Mouse (Mus musculus): ENCODE results near the gene Sez6l2.

The Sez6l2 gene

DNA sequence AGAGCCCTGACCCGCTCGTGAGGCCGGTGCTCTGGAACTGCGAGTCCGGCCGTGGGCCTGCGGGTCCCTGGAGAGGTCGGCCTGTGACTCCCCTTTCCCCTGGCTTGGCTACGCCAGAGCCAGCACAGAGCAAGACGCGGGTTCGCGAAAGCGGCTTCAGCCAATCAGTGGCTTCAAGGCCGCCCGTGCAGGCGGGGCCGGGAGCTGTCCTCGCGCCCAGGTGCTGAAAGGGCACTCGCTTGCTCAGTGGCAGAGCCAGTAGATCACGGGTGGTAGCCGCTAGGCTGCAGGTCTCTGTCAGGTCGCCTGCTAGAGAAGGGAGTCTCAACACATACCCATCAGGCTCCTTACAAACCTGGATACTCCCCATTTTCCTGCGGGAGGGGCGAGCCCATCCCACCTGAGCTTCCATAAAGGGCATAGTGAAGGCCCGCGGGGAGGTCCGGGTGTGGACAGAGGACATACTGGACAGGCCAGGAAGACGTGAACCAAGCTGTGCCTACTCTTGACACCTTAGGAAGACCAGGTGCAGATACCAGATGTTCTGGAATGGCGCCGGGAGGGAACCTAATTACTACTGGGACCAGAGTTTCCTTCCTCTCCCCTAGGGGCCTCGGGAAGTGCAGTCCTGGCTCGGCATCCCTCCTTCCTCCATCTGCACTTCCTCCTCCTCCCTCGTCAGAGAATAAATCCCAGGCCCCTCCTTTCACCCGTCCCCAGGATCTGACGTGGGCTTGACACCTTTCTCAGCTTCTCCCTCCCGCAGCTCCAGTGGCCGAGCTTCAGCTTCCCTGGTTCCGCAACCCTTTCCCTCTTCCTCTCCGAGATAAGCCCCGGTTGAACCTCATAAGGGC, at the start of gene Sez6l2:
Gene Sez6l2, plus strand, starts transcription at position 771 of the 854 bp plus-strand sequence.
- peak; percentile 88 to 95 for DNase-seq (ENCODE audit: inconsistent age in 2 of 2, low spot score in 1 of 2)

DNA sequence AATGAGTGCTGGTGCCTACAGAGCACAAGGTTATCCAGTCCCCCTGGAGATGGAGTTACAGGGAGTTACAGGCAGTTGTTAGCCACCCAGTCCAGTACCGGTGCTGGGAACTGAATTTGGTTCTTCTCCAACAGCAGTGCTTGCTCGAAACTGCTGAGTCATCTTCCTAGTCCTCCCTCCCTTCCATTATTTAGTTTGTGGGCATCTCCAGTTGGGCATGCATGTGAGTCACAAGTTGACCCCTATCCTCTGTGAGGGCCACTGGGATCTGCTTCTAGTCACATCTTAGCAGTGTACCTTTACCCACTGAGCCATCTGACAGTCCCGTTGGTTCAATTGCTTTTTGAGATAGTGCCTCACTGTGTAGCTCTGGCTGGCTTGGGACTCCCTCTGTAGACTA, 44.8 kb upstream of the Sez6l2 start:
- peak in 1 of 2 experiments; percentile 47 for DNase-seq (ENCODE audit: inconsistent age in 2 of 2, low spot score in 1 of 2)

DNA sequence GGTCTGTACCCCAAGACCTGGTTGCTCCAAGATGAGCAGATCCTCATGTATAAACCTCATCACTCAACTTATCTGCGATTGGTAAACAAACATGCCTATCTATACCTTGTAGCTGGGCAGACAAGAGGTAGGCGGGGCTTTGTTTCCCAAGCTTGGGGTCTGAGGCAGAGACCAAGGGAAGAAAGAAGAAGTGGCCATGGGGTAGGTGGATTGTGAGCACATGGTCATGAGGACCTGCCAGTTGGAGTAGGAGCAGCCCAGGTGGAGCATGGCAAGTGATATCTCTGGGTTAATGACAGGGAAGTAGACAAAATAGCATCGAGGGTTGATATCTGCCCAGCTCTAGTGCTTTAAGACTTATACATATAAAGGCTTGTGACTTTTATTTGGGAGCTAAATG, 35.5 kb upstream of the Sez6l2 start:
- DNase-seq (ENCODE audit: inconsistent age in 2 of 2, low spot score in 1 of 2): no peak

- DNase-seq (ENCODE audit: inconsistent age in 2 of 2, low spot score in 1 of 2): peak in 1 of 2 experiments; percentile 50
These were observed 32.0 kb upstream of the Sez6l2 start for GRCm38 (mm10) chr7:126918356-126918755.

DNA sequence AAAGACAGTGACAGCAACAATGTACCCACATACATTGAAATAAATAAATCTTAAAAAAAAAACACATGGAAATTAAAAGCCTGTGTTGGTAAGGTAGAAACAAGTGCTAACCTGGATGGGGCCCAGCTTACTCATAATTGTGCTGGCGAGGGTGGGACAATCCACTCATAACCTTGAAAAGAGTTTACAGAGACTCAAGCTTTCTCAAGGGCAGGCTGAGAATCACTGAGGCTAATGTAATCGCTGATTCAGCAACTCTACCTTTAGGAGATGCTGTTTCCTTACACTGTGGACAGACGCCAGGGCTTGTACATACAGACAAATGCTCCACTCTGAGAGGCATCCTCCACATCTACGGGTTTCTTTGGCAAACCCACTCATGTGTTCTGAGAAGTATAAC, 30.4 kb upstream of the Sez6l2 start:
- peak; percentile 50 to 75 for DNase-seq (ENCODE audit: inconsistent age in 2 of 2, low spot score in 1 of 2)

DNA sequence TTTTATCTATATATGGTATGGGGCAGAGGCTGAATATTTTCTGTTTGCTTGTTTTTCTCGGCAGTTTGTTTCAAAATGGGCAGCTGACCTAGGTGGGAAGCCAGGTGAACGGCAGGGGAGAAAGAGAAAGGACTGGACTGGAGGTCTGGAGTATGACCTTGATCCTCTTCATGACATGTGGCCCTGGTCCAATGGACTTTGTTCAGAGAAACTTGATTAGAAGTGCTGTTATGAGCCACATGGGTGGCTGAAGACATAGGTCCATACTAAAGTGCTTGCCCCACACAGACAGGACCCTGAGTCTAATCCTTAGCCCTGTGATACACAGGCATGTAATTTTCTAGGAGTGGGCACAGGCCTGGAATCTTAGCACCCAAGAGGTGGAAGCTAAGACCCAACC, 28.8 kb upstream of the Sez6l2 start:
- DNase-seq (ENCODE audit: inconsistent age in 2 of 2, low spot score in 1 of 2): peak in 1 of 2 experiments; percentile 52

DNA sequence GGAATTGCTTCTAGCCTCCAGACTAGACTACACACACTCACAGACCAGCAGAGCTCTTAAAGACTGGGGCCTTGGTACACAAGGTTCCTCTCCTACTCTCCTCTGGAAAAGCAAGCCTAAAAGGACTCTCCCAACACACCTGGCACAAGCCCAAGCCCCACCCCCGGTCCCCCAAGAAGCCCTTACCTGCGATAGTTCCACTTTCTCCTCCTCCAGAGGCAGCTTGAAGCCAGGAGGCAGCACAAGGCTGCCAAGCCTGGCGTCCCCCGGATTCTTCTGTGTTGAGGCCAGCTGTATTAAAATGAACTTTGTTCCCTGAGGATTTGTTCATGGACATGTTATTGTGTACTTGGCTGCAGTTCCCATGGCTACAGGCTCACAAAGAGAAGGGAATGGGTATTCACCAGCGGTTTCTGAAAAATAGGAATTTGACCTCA, 27.7 kb upstream of the Sez6l2 start, which contains the start of gene Tmem219:
Gene Tmem219, minus strand, starts transcription at position 294 of the 437 bp plus-strand sequence.
- DNase-seq (ENCODE audit: inconsistent age in 2 of 2, low spot score in 1 of 2): peak; percentile 39 to 63

GRCm38 (mm10) chr7:126923999-126924398, 26.4 kb upstream of the Sez6l2 start:
- no peak for DNase-seq (ENCODE audit: inconsistent age in 2 of 2, low spot score in 1 of 2)

DNA sequence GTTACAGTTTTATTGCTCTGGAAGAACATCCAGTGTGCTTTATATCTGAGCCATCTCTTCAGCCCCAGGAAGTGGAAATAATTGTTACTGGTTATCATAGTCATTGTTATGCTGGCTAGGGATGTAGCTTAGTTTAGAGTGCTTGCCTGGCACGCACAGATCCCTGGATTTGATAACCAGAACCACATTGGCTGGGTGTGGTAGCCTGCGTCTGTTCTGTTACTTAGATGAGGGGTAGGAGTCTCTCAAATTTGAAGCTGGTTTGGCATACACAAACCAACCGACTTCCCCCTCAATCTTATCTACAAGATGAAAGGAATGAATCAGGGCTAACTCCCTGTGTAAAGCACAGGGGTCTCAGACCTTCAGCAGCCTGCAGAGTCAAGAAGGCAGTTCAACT, 24.1 kb upstream of the Sez6l2 start:
- DNase-seq (ENCODE audit: inconsistent age in 2 of 2, low spot score in 1 of 2): no peak

- DNase-seq (ENCODE audit: inconsistent age in 2 of 2, low spot score in 1 of 2): peak; percentile 96 to 97
These were observed 21.9 kb upstream of the Sez6l2 start, which contains the start of gene Kctd13 for GRCm38 (mm10) chr7:126928384-126929037. Gene Kctd13 (plus strand): TSS chr7:126928879.

- peak; percentile 62 to 83 for DNase-seq (ENCODE audit: inconsistent age in 2 of 2, low spot score in 1 of 2)
These were observed 21.3 kb upstream of the Sez6l2 start for GRCm38 (mm10) chr7:126929046-126929445.

DNA sequence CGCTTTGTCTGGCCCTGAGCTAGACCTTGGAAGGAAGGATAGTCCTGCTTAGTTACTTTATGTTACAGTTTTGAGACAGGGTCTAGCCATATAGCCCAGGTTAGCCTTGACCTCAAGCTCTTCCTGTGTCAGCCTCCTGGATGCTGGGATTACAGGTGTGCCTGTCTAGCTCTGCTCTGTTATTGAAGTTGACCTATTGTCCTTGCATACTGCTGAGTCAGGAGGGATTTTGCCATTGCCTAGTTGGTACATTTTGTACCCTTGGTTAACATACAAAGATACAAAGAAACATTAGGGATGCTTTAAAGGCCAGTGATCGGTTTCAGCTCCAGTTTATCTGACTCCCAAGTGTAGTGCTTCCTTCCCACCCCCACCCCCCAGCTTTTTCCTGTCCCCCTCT, 17.7 kb upstream of the Sez6l2 start:
- peak in 1 of 2 experiments; percentile 18 for DNase-seq (ENCODE audit: inconsistent age in 2 of 2, low spot score in 1 of 2)

- DNase-seq (ENCODE audit: inconsistent age in 2 of 2, low spot score in 1 of 2): no peak
These were observed 9.2 kb upstream of the Sez6l2 start for GRCm38 (mm10) chr7:126941171-126941570.

GRCm38 (mm10) chr7:126941801-126942200, 8.6 kb upstream of the Sez6l2 start:
- DNase-seq (ENCODE audit: inconsistent age in 2 of 2, low spot score in 1 of 2): no peak

DNA sequence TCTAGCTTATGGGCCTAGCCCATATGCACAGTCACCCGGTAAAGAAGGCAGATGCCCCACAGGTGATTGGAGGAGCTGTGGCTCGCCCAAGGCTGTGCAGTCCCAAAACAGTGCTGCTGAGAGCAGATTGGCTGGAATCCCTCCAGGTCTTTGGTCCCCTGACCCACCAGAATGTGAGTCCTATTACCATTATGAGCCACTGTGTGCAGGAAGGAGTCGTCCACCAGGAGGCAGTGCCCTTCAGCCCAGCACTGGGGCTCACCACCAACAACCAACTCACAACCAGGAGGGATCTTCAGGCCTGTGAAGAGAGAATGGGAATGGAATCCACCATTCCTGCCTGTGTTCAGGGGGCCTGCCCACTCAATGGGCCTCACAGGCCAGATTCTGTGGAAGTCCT, 3.8 kb upstream of the Sez6l2 start:
- DNase-seq (ENCODE audit: inconsistent age in 2 of 2, low spot score in 1 of 2): peak in 1 of 2 experiments; percentile 65

GRCm38 (mm10) chr7:126948626-126949025, 1.7 kb upstream of the Sez6l2 start:
- peak in 1 of 2 experiments; percentile 14 for DNase-seq (ENCODE audit: inconsistent age in 2 of 2, low spot score in 1 of 2)

GRCm38 (mm10) chr7:126949403-126949792, 965 bp upstream of the Sez6l2 start, which contains the start of gene Asphd1:
Gene Asphd1 (minus strand): TSS chr7:126949582.
- DNase-seq (ENCODE audit: inconsistent age in 2 of 2, low spot score in 1 of 2): peak in 1 of 2 experiments; percentile 59

- DNase-seq (ENCODE audit: inconsistent age in 2 of 2, low spot score in 1 of 2): peak in 1 of 2 experiments; percentile 5
These were observed 568 bp downstream of the Sez6l2 start for GRCm38 (mm10) chr7:126950647-126951615.

DNA sequence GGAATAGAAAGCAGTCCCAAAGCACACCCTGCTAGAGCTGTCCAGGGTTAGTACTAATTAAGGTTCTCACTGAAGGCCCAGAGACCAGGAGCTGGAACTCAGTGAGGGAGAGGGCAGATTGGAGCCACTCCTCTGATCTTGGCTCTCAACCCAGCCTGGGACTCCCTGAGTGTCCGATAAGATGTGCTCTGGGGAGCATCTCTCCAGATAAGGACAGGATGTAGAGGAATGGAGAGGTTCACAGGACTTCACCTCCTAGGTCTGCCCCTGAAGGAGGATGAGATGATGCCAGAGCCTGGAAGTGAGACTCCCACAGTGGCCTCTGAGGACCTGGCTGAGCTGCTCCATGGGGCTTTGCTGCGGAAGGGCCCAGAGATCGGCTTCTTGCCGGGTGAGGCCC, 1.4 kb downstream of the Sez6l2 start:
- no peak for DNase-seq (ENCODE audit: inconsistent age in 2 of 2, low spot score in 1 of 2)

- DNase-seq (ENCODE audit: inconsistent age in 2 of 2, low spot score in 1 of 2): peak in 1 of 2 experiments; percentile 8
These were observed 2.3 kb downstream of the Sez6l2 start for GRCm38 (mm10) chr7:126952646-126953045.

GRCm38 (mm10) chr7:126955125-126955524, 4.8 kb downstream of the Sez6l2 start:
- no peak for DNase-seq (ENCODE audit: inconsistent age in 2 of 2, low spot score in 1 of 2)

Data from adrenal gland, adult (tissue).